Mouse (Mus musculus) frontal cortex, postnatal 36 days (tissue): ENCODE data around the gene Pitpnm3.
A peak's percentile ranks its signal among the peaks of the same experiment; 100 is the strongest.

Source experiments
- DNase-seq, 2 experiments: peaks; one replicate each; pipeline ENCODE4 v3.0.0; 2022; ENCODE audit warnings: low spot score in 2 of 2

The Pitpnm3 gene

DNA sequence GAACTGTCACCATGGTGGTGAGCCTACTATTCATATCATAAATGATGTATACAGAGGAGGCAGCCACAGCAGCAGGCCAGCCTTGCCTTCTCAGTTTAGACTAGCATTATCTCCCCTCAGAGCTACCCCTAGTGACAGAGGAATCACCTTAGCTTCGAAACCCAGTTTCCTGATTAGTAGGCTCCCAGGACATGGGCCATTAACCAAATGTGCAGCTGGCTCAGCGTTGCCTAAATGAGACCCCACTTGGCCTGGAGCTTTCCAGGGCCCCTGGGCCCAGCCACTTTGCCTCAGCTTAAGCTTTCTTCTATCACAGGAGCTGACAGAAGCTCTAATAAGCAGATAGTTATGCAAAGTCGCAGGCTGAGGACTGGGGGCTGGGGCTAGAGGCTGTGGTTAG lies 39.6 kb downstream of the Pitpnm3 start:
- no peak for DNase-seq

DNA sequence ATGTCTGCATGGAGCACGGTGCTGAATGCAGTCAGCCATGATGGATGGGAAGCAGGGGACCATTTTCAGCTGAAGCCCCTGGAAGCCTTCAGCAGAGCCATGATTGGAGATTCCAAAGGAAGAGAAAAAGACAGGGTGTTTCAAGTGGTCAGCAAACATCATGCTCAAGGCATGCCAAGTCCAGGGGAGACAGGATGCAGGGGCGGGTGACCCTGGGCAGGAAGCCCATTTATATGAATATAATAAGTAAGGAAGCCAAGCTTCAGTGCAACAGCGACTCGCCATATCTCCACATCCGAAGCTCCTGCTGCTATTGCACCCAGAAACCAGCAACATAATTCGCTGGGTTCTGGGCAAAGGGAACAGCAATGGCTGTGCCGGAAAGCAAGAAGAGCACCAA lies 41.1 kb downstream of the Pitpnm3 start:
- DNase-seq = no peak

DNA sequence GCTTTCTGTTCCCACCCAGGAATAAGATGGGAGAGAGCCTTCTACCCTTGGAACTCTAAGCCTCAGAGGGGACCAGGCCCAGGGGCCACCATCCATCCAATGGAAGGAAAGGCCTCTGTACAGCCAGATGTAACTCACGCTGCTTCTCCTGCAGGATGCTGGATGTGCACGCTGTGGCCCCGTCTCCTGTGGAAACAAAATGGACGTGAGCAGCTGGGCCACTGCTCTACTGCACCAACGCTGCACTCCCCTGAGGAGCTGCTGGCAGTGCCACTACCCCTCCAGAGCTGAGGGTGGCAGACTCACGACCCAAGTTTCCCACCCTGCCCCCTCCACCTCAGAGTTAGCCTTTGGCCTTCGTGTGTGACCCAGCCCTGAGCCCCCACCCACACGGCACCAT lies 43.2 kb downstream of the Pitpnm3 start:
- DNase-seq = no peak

DNA sequence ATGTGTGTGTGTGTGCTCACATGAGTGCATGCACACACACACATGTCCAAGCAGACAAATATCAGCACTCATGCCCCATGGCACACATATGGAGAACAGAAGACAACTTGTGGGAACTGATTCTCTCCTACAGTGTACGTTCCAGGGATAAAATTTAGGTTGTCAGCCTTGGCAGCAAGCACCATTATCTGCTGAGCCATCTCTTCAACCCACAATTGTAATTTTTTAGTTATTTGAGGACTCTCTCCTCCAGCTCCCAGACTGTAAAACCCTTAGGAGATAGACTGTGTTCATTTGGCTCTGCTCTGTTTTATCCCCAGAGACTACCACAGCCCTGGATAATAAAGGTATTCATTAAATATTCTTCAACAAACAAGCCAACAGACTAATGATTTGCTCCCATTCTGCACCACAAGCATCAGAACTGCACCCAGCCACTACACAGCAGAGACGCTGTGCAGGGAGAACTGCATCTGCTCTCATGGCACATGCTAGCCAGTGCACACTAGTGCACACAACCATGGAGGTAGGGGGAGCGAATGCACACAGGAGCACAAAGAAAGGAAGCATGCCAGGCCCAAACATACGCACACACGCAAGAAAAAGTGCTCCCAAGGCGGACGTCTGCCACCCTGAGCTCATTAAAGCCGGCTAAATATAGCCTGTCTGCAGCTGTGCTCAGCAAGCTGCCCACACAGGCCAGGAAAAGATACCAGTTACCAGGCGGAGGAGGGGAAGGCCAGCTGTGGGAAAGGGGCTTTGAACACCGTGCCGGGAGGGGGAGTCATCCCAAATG lies 49.1 kb downstream of the Pitpnm3 start:
- peak; percentile 62 to 85 for DNase-seq

DNA sequence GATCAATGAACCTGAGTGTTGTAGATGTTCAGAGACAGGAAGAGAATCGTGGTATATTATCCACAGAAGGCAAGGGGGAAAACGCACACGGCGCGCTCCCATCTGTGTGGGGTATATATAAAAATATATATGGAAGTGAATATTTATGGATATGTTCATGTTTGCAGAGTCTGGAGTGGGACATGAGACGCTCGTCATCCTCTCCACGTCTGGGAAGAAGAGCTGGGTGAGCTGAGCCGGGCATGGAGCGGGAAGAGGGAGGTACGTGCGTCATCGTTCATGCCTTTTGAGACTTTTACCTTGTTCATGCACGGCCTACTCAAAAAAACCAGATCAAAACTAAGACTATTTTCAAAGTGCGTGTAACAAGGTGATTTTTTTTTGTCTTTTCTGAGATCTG lies 51.2 kb downstream of the Pitpnm3 start:
- DNase-seq = peak in 1 of 2 experiments; percentile 55

DNA sequence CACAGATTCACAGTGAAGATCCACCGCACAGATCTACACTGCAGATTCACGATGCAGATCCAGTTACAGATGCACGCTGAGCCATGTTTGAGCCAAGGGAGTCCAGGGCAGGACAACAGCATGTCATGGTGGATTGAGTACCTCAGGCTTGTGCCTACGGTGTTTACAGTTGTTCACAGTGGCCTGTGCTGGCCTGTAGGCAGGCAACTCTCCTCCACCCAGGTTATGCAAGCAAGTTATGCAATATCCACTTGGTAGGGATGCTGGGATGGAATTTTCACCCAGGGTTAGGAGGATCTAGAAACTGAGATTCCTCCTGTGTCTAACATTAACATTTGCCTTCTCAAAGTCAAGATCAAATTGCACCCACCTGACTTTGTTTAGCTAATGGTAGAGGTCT lies 53.0 kb downstream of the Pitpnm3 start:
- DNase-seq = no peak

DNA sequence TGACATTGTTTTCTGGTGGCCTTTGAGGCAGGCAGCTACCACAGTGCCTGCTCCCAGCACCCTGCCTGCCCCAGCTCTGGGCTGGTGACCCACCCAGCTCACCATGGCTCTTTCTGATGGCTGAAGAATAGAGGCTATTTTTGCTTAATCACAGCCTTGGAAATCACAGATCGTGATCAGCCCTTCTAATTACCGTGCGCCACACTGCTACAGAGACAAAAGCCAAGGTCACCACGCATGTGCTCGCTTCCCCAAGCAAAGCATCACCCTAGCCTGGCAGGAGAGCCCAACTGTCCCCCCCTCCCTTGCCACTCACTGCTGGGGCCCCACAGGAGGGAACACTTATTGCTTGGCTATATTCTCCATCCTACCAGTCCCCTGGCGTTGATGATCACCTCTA lies 55.1 kb downstream of the Pitpnm3 start:
- DNase-seq = no peak

DNA sequence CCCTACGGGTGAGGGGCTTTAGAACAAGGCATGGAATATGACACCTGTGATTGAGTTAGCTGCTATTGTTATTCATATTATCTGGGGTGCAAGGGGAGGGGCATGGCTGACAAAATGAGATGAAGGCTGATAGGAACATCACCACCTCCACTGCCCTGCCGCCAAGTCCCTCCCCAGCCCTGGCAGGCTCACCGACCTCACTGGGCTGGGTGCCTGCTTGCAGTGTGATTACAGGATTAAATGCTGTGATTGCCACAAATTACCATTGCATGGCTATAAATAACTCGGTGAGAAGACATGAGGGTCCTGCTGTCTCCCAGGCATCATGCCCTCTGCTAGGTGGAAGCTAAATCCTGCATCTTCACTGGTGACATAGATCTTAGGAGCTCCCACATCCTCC lies 56.9 kb downstream of the Pitpnm3 start:
- DNase-seq = no peak

DNA sequence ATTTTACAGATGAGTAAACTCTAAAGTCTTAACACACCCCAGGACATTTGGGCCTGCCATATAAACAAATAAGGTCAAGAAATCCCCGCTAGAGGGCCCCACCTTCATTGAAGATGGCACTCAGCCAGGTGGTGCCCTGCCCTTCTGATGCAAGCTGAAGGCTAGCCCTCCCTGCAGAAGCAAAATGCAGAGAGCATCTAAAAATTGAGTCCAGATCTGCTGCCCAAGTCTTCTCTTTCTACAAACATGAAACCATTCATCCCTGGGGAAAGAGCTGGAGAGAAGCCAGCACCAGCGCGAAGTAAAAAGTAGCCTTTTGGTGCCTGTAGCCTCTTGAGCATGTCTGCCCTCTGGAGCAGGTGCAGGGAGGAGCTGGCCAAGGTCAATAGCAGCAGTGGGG lies 57.5 kb downstream of the Pitpnm3 start:
- no peak for DNase-seq

DNA sequence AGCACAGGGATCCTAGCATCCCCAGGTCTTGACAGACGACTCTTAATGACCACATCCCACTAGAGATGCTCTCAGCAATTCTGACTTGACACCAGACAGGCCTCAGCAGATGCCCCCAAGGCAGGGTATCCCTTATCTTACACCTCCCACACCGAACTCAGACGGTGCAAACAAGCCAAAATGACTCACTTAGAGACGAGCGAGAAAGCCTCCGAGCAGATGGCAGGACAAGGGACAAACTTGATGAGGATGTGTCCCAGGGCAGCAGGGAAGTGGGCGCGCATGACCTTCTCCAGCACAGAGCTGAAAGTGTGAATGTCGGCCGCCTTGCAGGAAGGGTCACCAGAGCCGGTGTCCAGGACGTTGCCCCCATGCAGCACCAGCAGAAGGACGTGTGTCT lies 61.3 kb downstream of the Pitpnm3 start:
- DNase-seq = no peak

DNA sequence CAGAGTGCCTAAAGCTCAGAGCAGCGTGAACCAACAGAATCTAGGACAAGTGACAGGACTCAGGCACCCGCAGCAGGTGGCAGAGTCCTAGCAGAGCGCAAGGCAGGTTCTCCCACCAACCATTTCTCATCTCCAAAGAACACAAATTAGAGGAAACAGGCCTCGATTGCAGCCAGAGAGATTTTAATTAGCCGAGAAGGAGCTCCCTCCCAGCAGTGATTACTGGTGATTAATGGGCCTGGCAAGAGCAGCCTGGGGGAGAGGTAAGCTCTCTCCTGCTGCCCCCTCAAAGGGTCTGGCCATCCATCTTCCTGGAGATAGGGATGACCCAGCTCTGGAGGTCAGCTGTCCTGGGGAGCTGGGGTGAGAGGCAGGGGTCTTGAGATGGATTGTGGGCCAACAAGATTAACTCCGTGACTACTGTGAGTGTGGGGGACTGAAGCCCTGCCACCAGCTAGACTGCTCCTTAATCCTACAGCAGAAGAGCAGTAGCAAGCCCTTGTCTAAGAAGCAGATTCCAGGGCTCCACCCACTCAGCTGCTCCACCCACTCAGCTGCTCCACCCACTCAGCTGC lies 63.2 kb downstream of the Pitpnm3 start:
- DNase-seq = no peak

DNA sequence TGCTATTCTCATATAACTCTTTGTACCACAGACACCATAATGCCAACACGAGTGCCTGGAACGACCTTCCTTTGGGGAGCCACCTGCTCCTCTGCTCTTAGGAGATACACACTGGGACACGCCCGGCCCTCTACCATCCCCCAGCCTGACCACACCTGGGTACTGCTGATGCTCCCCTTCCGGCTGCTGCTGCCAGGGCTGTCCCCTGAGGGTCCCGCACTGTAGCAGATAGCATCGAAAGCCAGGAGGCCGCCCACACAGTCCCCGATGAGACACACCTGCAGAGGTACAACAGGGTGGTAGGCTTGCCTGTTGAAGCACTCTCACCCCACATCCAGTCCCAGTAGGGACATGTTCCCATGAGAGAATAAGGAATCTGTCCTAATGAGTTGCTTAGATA lies 64.8 kb downstream of the Pitpnm3 start:
- no peak for DNase-seq

DNA sequence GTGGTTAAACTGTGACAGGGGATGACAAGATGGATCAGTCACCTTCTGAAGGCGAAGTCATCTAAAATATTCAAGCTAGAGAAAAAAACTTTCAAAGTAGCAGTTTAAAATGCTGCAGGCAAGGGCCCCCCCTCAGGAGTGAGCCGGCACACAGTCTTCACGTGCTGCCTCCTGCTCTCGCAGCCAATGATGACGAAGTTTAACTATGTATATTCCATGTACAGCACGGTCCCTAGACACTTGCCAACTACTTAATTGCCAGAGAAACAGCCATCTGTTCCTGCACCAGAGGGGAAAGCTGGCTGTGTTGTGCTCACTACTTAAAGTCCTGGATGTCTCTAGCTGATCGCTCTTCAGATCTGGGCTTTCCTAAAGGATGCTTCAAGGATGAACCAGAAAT lies 67.6 kb downstream of the Pitpnm3 start:
- no peak for DNase-seq

DNA sequence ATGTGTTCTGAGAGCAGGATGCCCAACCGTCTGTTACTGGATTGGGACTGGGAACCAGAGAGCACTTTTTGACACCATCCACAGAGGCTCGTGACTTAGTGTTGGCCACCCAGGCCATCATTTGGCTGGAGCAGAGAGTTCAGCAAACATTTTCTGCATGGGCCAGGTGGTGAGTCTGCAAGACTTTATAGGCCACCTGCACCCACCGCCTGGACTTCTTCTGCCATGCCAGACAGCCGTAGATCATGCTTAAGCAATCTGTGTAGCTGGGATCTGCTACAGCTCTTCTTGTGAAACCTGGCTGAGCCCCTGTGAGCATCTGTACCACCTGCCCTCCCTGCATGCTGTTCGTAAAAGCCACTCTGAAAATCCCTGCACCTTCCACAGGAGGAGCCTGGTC lies 68.3 kb downstream of the Pitpnm3 start:
- no peak for DNase-seq

DNA sequence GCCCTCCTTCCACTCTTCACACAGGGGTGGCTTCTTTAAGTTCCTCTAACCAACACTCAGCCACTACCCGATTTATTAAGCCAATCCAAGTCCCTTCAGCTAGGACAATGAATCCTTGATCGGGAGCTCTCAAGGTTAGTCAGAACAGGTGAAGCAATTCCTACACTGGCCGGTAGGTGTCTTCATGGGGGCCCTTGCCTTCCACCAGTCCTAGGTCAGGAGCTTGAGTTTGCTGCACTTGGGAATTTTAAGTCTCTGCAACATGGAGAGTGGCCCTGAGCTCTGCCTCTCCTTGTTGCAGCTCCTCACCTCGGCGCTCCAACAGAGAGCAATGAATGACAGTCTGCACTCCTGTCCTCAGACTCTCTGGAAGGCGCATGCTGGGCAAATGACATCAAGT lies 69.2 kb downstream of the Pitpnm3 start:
- DNase-seq = no peak

DNA sequence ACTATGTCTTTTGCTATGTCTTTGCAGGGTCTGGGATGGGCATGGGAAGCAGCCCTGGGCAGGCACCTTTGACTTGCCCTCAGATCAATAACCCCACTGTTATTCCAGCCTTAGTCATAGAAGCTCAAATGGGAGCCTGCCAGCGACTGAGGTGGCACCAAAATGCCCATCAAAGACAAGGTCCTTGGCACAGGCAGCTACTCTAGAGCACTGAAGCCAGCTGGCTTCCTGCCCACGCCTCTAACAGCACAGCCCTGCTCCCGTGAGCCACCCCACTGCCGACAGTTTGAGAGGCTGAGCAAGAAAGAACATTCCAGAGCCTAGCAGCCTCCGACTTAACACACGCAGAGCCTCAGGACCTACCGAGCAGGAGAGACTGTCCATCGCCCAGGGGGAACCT lies 70.5 kb downstream of the Pitpnm3 start:
- DNase-seq = no peak

DNA sequence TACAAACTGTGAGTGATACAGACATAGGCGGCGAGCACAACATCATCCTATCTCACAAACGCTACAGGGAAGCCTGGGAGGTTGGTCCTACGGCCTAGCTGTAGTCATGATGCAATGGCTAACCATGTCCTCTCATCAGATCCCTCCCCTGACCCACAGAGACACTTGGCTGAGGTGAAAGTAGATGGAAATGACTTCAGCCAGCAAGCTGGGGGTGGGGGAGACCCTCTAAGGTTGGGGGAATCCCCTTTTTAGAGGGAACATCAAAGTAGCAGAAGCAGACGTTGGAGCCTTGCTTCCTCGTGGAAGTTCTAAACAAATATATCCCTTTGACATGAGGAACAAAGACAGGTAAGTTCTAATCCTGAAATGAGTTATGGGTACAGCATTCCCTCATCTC lies 71.2 kb downstream of the Pitpnm3 start:
- DNase-seq = no peak

DNA sequence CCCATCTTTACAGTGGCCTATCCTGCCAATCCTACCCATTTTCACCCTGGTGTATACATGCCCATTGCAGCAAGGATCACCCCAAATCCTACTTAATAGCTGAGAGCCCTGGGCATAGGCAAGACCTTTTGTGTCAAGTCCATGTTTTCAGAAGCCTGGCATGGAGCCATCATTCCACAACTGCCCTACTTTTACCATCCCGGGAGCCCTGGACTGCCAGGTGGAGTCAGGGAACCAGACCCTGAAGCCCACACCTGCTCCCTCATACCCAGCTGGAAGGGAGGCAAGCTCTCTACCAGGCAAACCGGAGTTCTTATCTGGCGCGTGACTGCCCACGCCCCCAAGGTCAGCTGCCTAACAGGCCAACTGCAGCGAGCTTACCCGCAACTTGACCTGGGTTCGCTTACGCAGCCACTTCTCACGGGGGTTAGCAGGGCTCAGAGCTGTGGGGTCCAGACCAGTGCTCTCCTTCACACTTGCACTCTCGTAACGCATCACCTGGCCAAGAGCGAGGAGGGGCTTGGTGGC lies 74.4 kb downstream of the Pitpnm3 start:
- DNase-seq = no peak

DNA sequence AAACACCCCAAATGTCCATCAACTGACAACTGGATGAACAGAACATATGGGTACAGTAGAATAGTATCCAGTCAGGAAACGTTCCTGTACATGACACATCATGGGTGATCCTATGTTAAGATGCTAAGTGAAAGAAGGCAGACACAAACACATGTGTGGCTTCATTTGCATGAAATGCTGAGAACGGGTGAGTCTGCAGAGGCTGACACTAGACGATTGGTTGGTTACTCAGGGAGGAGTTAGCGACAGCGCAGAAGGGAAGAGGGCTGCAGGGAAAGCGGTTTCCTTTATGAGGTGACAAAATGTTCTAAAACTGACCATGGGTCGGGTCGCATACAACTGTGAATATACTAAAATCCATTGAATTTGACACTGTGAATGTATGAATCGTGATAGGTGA lies 75.2 kb downstream of the Pitpnm3 start:
- DNase-seq = no peak

DNA sequence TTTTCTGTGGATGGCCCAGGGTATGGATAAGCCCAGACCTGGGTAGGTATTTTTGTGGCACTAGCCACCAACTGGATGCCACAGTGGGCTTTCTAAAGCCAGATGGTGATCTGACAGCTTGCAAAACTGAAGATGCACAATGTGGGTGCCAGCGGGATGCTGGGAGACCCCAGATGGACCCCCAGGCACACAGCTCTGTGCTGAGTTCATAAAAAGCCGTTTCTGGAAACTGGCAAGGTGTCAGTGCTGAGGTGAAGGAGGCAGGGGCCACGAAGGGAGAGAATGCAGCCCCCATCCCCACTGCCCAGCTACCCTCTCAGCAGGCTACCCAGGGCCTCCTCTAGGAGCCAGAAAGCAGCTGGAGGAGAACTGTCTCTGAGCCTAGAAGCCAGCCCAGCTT lies 78.4 kb downstream of the Pitpnm3 start:
- no peak for DNase-seq

DNA sequence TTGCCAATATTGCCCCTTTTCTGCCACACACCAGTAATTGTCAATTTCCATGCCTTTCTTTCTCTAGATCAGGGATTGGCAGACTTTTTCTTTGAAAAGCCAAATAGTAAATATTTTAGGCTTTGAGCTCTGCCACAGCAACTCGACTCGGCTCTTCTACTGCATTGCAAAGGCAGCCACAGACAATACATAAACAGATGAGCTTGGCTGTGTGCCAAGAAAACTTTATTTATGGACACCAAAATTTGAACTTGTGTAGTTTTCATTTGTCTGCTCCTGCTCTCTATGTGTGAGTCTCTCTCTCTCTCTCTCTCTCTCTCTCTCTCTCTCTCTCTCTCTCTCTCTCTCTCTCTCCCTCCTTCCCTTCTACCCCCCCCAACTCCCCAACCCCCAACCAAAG lies 80.4 kb downstream of the Pitpnm3 start:
- no peak for DNase-seq

DNA sequence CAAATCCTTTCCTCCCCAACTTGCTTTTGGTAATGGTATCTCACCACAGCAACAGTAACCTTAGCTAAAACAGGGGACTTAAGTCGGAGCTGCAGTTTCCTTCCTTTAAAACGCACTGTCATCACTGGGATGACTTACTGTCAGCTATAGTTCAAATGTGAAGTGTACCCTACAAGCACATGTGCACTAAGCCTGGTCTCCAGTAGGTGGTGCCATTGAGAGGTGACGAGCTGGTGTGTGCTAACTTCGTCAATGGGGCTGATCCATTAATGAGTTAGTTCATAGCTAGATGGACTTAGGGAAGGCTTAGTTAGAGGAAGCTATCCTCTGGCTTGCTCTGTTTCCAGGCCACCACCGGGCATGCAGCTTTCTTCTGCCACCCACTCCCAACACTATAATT lies 82.9 kb downstream of the Pitpnm3 start:
- DNase-seq = peak; percentile 69 to 88

DNA sequence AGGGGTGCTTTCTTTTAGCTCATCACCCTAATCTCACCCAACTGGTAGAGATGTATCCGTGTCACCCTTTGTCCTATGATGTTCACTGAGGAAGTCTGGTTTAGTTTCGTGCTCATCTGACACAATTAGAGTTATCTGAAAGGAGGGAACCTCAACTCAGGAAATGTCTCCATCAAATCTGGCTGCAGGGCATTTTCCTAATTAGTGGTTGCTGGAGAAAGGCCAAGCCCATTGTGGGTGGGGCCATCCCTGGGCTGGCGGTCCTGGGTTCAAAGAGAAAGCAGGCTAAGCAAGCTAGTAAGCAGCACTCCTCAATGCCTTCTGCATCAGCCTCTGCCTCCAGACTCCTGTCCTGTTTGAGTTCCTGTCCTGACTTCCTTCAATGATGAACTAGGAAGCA lies 83.4 kb downstream of the Pitpnm3 start:
- DNase-seq = no peak
